Mouse (Mus musculus): Measurements from ENCODE around the gene Iglon5.

Iglon5 gene
- long read RNA-seq, experiment 1: 0 reads
- long read RNA-seq, experiment 2: 0 reads

GRCm38 (mm10) chr7:43489631-43490125 lies at the start of gene Iglon5:
Gene Iglon5, minus strand, starts transcription at chr7:43490075.
- intact Hi-C loops (cut with DNase I): no loop called here

GRCm38 (mm10) chr7:43538524-43538923 lies 48.6 kb upstream of the Iglon5 start:
- intact Hi-C loops (cut with DNase I): no loop called here

DNA sequence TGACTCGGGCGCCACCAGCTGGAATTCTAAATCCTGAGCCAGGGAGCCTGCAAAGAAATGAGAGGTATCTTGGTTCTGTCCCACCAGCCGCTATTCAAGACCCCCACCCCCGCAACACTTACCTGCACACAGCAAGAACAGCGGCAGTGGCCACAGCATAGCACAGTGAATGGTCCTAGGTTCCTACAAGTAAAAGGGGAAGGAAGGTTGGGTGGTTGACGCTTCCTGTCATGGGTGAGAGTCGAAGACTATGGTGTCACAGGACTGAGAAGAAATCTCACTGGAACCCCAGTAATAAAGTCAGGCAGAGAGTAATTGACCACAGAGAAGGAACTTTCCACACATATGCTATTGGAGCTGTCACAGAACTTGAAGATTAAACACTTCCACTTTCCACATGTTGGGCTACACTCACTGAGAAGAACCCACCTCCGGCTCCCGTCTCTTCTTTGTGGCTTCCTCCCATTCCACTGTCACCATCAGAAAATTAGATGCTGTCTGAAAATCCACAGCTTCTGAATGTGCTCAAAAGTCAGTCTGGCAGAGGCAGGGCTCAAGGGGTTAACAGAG lies 43.1 kb upstream of the Iglon5 start:
- intact Hi-C loops (cut with DNase I): no loop called here

DNA sequence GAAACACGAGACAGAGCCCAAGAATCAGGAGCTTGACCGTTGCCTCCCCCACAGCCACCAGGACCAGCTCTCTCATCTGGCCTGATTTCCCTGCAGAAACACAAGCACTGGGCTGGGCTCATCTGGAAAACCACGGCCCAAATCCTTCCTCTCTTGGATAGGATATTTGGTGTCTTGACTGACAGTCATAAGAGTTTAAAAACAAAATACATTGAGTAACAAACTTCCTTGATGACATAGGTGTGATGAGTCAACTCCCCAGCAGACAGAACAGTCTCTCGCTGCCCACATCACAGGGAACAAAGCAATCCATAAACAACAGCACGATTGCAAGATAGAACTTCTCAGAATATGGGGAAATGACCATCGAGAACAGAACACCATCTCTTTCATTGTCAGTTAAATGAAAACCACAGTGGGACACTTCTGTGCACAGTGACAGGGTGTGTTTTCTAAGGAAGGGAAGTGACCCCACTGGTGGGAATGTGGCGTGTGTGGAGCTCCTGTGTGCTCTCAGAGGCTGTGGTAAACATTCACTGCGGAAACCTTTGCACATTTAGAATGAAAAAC lies 40.4 kb upstream of the Iglon5 start:
- intact Hi-C loops (cut with DNase I): no loop called here

DNA sequence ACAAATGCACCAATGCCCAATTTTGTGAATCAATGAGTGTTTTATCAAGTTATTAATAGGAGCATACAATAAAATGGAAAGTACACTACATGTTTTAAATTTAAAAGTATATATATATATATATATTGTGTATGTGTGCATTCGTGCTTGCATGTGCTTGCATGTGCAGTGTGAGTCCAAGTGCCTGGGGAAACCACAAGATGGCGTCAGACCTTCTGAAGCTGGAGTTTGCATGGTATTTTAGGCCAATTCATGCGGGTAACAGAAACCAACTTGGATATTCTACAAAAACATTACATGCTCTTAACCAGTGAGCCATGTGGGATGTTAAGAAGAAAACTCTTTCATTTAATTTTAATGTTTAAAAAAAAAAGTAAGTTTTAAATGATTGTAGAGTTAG lies 35.4 kb upstream of the Iglon5 start:
- intact Hi-C loops (cut with DNase I): no loop called here

DNA sequence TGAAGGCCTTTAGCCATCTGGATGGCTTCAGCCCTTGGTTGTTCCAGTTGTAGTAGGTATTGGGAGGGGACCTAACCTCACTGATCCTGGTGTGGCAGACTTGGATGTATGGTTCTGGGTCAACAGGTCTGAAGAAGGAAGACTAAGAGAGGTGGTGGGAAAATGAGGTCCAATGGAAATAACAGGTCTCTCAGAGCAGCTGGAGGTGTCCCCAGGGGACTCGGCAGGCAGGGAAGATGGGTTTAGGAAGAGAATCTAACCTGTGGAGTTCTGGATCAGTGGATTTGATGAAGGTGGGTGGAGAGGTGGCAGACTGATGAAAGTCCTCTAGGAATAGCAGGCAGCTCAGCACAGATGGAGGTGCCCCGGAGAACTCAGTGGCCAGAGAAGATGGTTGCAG lies 32.9 kb upstream of the Iglon5 start:
- intact Hi-C loops (cut with DNase I): no loop called here

DNA sequence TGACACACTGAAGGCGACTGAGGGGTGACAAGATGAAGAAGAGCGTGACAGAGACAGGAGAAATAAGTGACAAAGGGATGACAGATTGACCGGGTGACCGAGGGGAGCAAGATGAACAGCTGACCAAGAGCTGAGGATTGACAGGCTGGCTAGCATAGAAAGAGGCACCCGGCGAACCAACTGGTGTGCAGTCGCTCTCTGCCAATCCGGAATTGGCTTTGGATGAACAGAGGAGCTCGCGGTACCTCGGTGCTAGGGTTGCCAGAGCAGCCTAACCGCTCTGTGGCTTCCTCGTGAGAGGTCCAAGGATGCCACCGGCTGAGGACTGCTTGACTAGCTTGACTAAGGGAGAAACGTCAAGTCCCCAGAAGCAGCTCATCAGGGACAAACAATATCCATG lies 28.5 kb upstream of the Iglon5 start:
- intact Hi-C loops (cut with DNase I): no loop called here

DNA sequence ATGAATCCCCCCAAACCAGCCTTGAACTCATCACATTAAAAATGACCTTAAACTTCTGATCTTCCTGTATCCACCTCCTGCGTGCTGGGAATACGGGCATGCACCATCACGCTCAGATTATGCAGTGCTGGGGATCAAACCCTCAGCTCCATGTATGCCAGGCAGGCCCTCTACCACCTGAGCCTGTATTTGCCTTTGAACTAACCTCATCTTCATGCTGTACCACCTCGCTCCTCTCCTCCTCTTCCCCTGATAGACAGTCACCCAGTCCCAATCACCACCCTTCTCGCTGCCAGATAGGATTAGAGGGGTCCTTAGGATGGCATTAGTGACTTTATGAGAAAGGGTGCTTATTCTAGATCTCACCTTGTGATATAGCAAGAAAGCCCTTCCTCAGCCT lies 25.2 kb upstream of the Iglon5 start:
- intact Hi-C loops (cut with DNase I): no loop called here

- intact Hi-C loops (cut with DNase I): no loop called here
Measured at GRCm38 (mm10) chr7:43512519-43512918, 22.6 kb upstream of the Iglon5 start.

DNA sequence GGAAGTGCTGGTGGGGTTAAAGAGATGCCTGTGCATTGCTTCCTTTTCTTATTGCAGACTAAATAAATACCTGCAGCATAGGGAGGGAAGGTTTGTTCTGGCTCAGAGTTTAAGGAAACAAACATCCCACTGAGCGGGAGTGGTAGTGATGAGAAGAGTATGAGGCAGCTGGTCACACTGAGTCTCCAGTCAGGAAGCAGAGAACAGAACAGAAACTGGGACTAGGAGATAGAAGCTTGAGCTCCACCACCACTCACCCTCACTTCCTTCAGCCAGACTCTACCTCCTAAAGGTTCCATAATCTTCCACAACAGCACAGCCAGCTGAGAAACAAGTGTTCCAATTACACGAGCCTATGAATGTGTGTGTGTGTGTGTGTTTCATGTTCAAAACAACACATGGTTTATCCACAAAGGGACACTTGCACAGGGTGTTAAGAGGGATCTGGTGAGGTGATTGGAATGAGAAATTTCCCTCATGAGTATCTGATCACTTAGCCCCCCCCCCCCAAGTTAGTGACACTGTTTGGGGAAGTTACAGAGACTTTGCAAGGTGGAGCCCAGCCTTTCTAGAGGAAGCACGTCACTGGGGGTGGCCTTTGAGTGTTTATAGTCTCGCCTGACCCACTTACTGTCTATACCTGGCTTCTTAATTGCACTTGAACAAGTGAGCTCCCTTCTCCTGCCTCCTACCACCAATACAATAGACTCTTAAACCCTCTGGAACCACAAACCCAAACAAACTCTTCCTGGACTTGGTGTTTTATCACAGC lies 22.0 kb upstream of the Iglon5 start:
- intact Hi-C loops (cut with DNase I): no loop called here

DNA sequence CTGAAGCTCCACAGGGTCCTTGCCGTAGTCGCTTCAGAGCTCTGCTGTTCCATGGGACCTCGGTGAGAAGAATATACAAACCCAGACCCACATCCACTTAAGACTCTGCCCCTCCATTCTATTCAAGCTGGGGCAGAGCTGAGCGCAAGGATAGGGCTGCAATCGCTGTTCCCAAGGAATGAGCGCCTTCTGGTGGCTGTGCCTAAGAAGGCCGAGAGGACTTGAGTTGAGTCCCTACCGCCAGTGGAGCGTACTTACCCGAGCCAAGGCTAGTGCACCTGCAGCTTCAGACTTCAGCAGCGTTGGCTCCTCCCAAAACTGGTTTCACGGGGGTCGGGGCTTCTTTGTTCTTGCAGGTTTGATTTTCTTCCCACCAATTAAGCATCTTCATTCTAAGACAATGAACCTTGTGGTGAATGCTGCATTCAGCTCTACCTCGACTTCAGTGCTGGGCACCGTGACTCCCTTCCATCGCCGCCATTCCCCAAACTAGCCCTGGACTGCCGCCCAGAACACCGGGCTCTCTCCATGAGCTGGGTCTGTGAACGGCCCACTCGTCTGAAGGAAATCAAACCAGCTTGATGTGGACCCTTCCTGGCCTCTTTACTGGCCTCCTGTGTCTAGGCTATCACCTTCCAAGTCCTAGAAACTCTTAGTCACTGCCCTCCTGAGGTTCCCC lies 5.6 kb upstream of the Iglon5 start:
- intact Hi-C loops (cut with DNase I): no loop called here

- intact Hi-C loops (cut with DNase I): no loop called here
Measured at GRCm38 (mm10) chr7:43490861-43491260, 986 bp upstream of the Iglon5 start.

- intact Hi-C loops (cut with DNase I): no loop called here
Measured at GRCm38 (mm10) chr7:43490182-43490584, 308 bp upstream of the Iglon5 start.

GRCm38 (mm10) chr7:43488646-43489045 lies 1.2 kb downstream of the Iglon5 start:
- intact Hi-C loops (cut with DNase I): no loop called here

GRCm38 (mm10) chr7:43483236-43483635 lies 6.6 kb downstream of the Iglon5 start:
- intact Hi-C loops (cut with DNase I): no loop called here

- intact Hi-C loops (cut with DNase I): no loop called here
Measured at GRCm38 (mm10) chr7:43482090-43482716, 7.7 kb downstream of the Iglon5 start.

- intact Hi-C loops (cut with DNase I): no loop called here
Measured at GRCm38 (mm10) chr7:43481191-43481590, 8.7 kb downstream of the Iglon5 start.

- intact Hi-C loops (cut with DNase I): no loop called here
Measured at GRCm38 (mm10) chr7:43476376-43476775, 13.5 kb downstream of the Iglon5 start.

DNA sequence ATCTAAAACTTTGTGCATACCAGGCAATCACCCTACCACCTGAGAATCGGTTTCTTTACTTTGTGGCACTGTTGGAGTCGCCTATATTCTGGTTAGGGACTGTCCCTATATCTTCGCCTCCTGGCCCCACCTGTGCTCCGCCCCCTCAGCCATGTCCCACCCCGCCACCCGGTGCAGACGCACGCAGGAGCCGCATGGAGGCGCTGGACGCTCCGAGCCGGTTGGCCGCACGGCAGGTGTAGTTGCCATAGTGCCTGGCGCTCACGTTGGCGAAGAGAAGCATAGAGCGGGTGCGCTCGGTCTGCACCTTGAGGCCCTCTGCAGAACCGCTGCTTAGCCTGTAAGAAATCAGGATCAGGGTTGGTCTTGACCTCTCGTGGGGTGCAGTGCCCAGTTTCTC lies 14.2 kb downstream of the Iglon5 start:
- intact Hi-C loops (cut with DNase I): no loop called here

DNA sequence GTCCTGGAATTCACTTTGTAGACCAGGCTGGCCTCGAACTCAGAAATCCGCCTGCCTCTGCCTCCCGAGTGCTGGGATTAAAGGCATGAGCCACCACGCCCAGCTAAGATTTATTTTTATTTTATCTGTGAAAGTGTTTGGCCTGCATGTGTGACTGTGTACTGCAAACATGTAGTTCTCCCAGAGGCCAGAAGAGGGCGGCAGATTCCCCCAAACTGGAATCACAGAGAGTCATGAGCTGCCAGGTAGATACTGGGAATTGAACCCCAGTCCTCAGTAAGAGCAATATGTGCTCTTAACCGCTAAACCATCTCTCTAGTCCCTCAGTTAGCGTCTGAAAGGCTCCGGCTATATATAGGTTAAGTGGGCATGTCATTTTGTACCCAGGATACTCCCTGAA lies 19.5 kb downstream of the Iglon5 start:
- intact Hi-C loops (cut with DNase I): no loop called here

GRCm38 (mm10) chr7:43466099-43466694 lies 23.7 kb downstream of the Iglon5 start:
- intact Hi-C loops (cut with DNase I): loop anchor here (2.0 kb wide), 1 partner anchor 43 kb away; no protein-coding TSS in a partner anchor
